Mouse (Mus musculus) ES-E14 (cell line): ENCODE measurements around the gene Mdfi. TPM values are rescaled to one million over a fixed set of nuclear protein-coding genes. Genes with fewer than 3 reads are reported as not detected.

Experiments used
- DNase-seq: peaks from one replicate; pipeline ENCODE4 v3.0.0-alpha.2; 2013; ENCODE audit warnings: low read depth, low spot score
- H3K27ac ChIP-seq: 2 replicates; pipeline ENCODE4 v1.5.1; 2012; ENCODE audit warnings: low read depth, mild to moderate bottlenecking, low read length, moderate library complexity, mixed read lengths; ENCODE audit not compliant: poor library complexity, insufficient read depth, severe bottlenecking
- H3K36me3 ChIP-seq: 2 replicates; pipeline ENCODE4 v1.6.1; 2012; ENCODE audit warnings: mild to moderate bottlenecking, low read length, moderate library complexity, mixed read lengths; ENCODE audit not compliant: control insufficient read depth, poor library complexity, insufficient read depth, severe bottlenecking
- H3K4me1 ChIP-seq, 2 experiments: fragments of 150-350 bp in 1 of 2; sonication (generic) in 1 of 2; 2 replicates each; pipeline ENCODE4 v1.6.1; 2012; ENCODE audit warnings: low read length in 2 of 2, mild to moderate bottlenecking in 1 of 2, mixed read lengths in 1 of 2; ENCODE audit not compliant: control insufficient read depth in 2 of 2, insufficient read depth in 2 of 2, poor library complexity in 1 of 2
- H3K4me3 ChIP-seq, 2 experiments: fragments of 150-350 bp in 1 of 2; sonication (generic) in 1 of 2; 2 replicates each; pipeline ENCODE4 v1.5.1; 2012; ENCODE audit warnings: low read length in 2 of 2, low read depth in 1 of 2, mild to moderate bottlenecking in 1 of 2, mixed read lengths in 1 of 2; ENCODE audit not compliant: insufficient read depth in 1 of 2, poor library complexity in 1 of 2, severe bottlenecking in 1 of 2
- H3K9ac ChIP-seq: 2 replicates; pipeline ENCODE4 v1.6.1; 2012; ENCODE audit warnings: low read depth, mild to moderate bottlenecking, low read length, mixed read lengths; ENCODE audit not compliant: poor library complexity, insufficient read depth, severe bottlenecking
- H3K9me3 ChIP-seq: fragments of 150-350 bp; sonication (generic); 2 replicates; pipeline ENCODE4 v1.6.1; 2012; ENCODE audit warnings: low read depth, mild to moderate bottlenecking, low read length; ENCODE audit not compliant: control insufficient read depth, insufficient read depth
- CHD2 ChIP-seq: IDR thresholded peaks from 2 replicates; pipeline ENCODE4 v1.6.1; 2014; ENCODE audit warnings: mild to moderate bottlenecking, low read depth, low read length, inconsistent platforms
- HCFC1 ChIP-seq: IDR thresholded peaks from 2 replicates; pipeline ENCODE4 v1.6.1; 2012; ENCODE audit warnings: low read length, inconsistent platforms, borderline replicate concordance; ENCODE audit not compliant: insufficient read depth
- MAFK ChIP-seq: IDR thresholded peaks from 2 replicates; pipeline ENCODE4 v1.6.1; 2014; ENCODE audit warnings: mild to moderate bottlenecking, low read depth, low read length, inconsistent platforms; ENCODE audit not compliant: insufficient read depth
- ZC3H11A ChIP-seq: IDR thresholded peaks from 2 replicates; pipeline ENCODE4 v1.6.1; 2012; ENCODE audit warnings: low read depth, mild to moderate bottlenecking, inconsistent platforms, low read length, borderline replicate concordance
- ZNF384 ChIP-seq: IDR thresholded peaks from 2 replicates; pipeline ENCODE4 v1.6.1; 2012; ENCODE audit warnings: low read depth, low read length, inconsistent platforms
- in situ Hi-C, 2 experiments: fragments of 600-800 bp; cut with MboI; formaldehyde crosslinking; loops; one replicate each; pipeline ENCODE4 v1.15.1; 2025; ENCODE audit warnings: low sequenced_read_pairs in 2 of 2, inconsistent platforms in 1 of 2; ENCODE audit not compliant: unreplicated experiment in 2 of 2
- total RNA-seq: library from RNA; depleted of rRNA; stranded (reverse); fragments of 300-350 nt; gene quantifications from 2 replicates; pipeline ENCODE4 v1.2.3, GENCODE M21; 2012

Gene Mdfi
- total RNA-seq, 1 experiment: 15.6 TPM

- no peaks in the 10 kb centered on the region for H3K9me3 ChIP-seq
- no peak for TF ChIP-seq ZNF384
- TF ChIP-seq ZC3H11A: peak; percentile 60; the same call in 1 of the 2 replicates
- in situ Hi-C loops: loop anchor here in 1 of 2 experiments (10.0 kb wide), 1 partner anchor 303 kb away; no protein-coding TSS in a partner anchor
- H3K4me3 ChIP-seq: no peak overlapping the region
- DNase-seq: peak; percentile 80
- H3K9ac ChIP-seq: peak overlapping the region; percentile 31; the same call in 1 of the 2 replicates
- no peak overlapping the region for H3K27ac ChIP-seq
- H3K36me3 ChIP-seq: peaks cover 10% of the 10 kb centered on the region; the same call in 1 of the 2 replicates
- peaks cover 10 to 45% of the 10 kb centered on the region in 2 experiments for H3K4me1 ChIP-seq
Measured at GRCm38 (mm10) chr17:47792098-47792863, 42.2 kb downstream of the Mdfi start.

- no peak overlapping the region; a peak in 1 of 4 replicates for H3K4me3 ChIP-seq
- H3K9ac ChIP-seq: no peak overlapping the region
- H3K36me3 ChIP-seq: peaks cover 10% of the 10 kb centered on the region; the same call in 1 of the 2 replicates
- H3K4me1 ChIP-seq: peaks cover 13 to 65% of the 10 kb centered on the region in 2 experiments
- TF ChIP-seq CHD2 (no peak), ZC3H11A (no peak)
- no peak for DNase-seq
- no peaks in the 10 kb centered on the region for H3K9me3 ChIP-seq
- 0 out of 2 replicates have a peak overlapping the region, but pooled peaks have one; percentile 26 for H3K27ac ChIP-seq
- in situ Hi-C loops: no loop called here
Measured at GRCm38 (mm10) chr17:47788996-47789395, 45.5 kb downstream of the Mdfi start.

GRCm38 (mm10) chr17:47788306-47788705, 46.2 kb downstream of the Mdfi start:
- peaks cover 10% of the 10 kb centered on the region; the same call in 1 of the 2 replicates for H3K36me3 ChIP-seq
- H3K27ac ChIP-seq: peak overlapping the region; percentile 78; the same call in 1 of the 2 replicates
- in situ Hi-C loops: no loop called here
- H3K4me3 ChIP-seq: peak overlapping the region in 1 of 2 experiments; percentile 37; a peak in 2 of 4 replicates
- H3K9me3 ChIP-seq: no peaks in the 10 kb centered on the region
- DNase-seq: peak; percentile 72
- no peak for TF ChIP-seq CHD2
- no peak for TF ChIP-seq ZNF384
- TF ChIP-seq HCFC1: no peak
- TF ChIP-seq MAFK: no peak
- no peak for TF ChIP-seq ZC3H11A
- peak overlapping the region; percentile 34; the same call in 1 of the 2 replicates for H3K9ac ChIP-seq
- H3K4me1 ChIP-seq: peaks cover 13 to 70% of the 10 kb centered on the region in 2 experiments

- no peak for DNase-seq
- peak overlapping the region; percentile 2 to 37; a peak in 2 of 4 replicates for H3K4me3 ChIP-seq
- H3K27ac ChIP-seq: peak overlapping the region; percentile 78
- no peak for TF ChIP-seq MAFK
- TF ChIP-seq ZNF384: no peak
- no peak for TF ChIP-seq CHD2
- no peak for TF ChIP-seq HCFC1
- no peak for TF ChIP-seq ZC3H11A
- in situ Hi-C loops: no loop called here
- H3K4me1 ChIP-seq: peaks cover 7 to 69% of the 10 kb centered on the region in 2 experiments
- H3K36me3 ChIP-seq: peaks cover 10% of the 10 kb centered on the region; the same call in 1 of the 2 replicates
- no peaks in the 10 kb centered on the region for H3K9me3 ChIP-seq
- H3K9ac ChIP-seq: peak overlapping the region; percentile 34; the same call in 1 of the 2 replicates
Measured at GRCm38 (mm10) chr17:47787632-47788031, 46.9 kb downstream of the Mdfi start.
